Mouse (Mus musculus) stomach, embryonic 14.5 days (tissue): ENCODE results near the gene Ifitm10. TPM values are rescaled to one million over a fixed set of nuclear protein-coding genes. Genes with fewer than 3 reads are reported as not detected.

ENCODE experiments used
- ATAC-seq: fragments of 200-750 bp; cut with Nextera tagmentation; 2 replicates; pipeline ENCODE4 v1.8.0; 2017; ENCODE audit warnings: low read depth, moderate TSS enrichment; ENCODE audit not compliant: insufficient number of reproducible peaks, insufficient read depth, low FRiP score
- H3K27ac ChIP-seq: fragments of 300-500 bp; sonication (generic); 2 replicates; pipeline ENCODE4 v1.5.1; 2014; ENCODE audit warnings: mild to moderate bottlenecking, low read length, moderate library complexity, mixed read lengths
- H3K27me3 ChIP-seq: fragments of 300-500 bp; sonication (generic); 2 replicates; pipeline ENCODE4 v1.6.1; 2014; ENCODE audit warnings: low read length, control low read depth, mixed read lengths; ENCODE audit not compliant: control insufficient read depth, insufficient read depth
- H3K36me3 ChIP-seq: fragments of 300-500 bp; sonication (generic); 2 replicates; pipeline ENCODE4 v1.6.1; 2014; ENCODE audit warnings: mild to moderate bottlenecking, control low read depth, low read length, moderate library complexity, mixed read lengths; ENCODE audit not compliant: control insufficient read depth, insufficient read depth
- H3K4me1 ChIP-seq: fragments of 300-500 bp; sonication (generic); 2 replicates; pipeline ENCODE4 v1.6.1; 2014; ENCODE audit warnings: low read length, control low read depth, mixed read lengths; ENCODE audit not compliant: control insufficient read depth, insufficient read depth
- H3K4me2 ChIP-seq: fragments of 300-500 bp; sonication (generic); replicated peaks from 2 replicates; pipeline ENCODE4 v1.6.1; 2014; ENCODE audit warnings: low read depth, low read length, control low read depth
- H3K4me3 ChIP-seq: fragments of 300-500 bp; sonication (generic); 2 replicates; pipeline ENCODE4 v1.5.1; 2014; ENCODE audit warnings: low read depth, low read length, control low read depth
- H3K9ac ChIP-seq: fragments of 300-500 bp; sonication (generic); replicated peaks from 2 replicates; pipeline ENCODE4 v1.6.1; 2014; ENCODE audit warnings: low read depth, mild to moderate bottlenecking, control low read depth, low read length, moderate library complexity, mixed read lengths
- H3K9me3 ChIP-seq: fragments of 300-500 bp; sonication (generic); 2 replicates; pipeline ENCODE4 v1.6.1; 2016; ENCODE audit warnings: low read depth, low read length, control low read depth; ENCODE audit not compliant: control insufficient read depth
- WGBS: fragments of 180-500 bp; shearing (Covaris S2); extraction: QIAGEN DNeasy Blood & Tissue Kit; methylation state at CpG from one replicate; pipeline ENCODE4 v1.1.7; 2014; 5-methylcytosine and 5-hydroxymethylcytosine counted together
- polyA plus RNA-seq: library from polyadenylated mRNA; unstranded; fragments of >200 nt; fragmentation: Nextera tagmentation; extraction: Ambion mirVana; gene quantifications from 2 replicates; pipeline ENCODE4 v1.2.1, GENCODE M21; 2014

Ifitm10 gene
- polyA plus RNA-seq, 1 experiment from 2014 or later, result 2.5 TPM

DNA sequence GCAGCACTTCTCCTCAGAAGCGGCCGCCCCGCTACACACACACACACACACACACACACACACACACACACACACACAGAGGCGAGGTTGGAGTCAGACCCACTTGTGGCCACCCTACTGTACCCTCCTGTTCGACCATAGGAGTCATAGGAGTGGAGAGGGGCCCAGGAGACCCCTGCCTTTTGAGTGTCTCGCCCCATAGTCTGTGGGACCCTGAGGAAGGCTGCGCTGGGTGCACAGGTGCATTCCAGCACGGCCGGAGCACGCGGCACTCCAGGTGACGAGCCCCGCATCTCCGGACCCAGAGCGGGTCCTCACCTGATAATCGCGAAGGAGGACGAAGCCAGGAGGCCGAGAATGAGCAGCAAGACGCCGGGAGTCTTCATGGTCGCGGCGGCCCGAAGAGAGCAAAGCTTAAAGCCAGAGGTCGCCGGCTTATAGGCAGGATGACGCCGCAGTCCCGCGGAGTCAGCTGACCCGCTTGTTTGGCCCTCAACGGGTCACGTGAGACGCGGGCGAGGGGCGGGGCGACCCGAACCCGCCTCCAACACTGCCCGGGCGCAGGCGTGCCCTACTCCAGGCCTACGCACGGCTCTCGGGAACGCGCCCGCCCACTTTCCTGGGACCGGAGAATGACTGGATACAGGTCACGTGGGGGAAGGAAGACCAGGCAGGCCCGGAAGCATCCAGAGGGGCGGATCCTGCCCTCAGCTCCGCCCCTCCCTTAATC, 14.0 kb upstream of the Ifitm10 start, which contains the start of gene Ctsd:
Ctsd (minus strand) TSS at position 620 of the 730 bp plus-strand sequence.
- H3K4me2 ChIP-seq, result peak within 1 kb of the TSS; percentile 85
- peak within 1 kb of the TSS; percentile 76 for H3K27ac ChIP-seq
- H3K36me3 ChIP-seq, result peaks cover 27% of the 10 kb centered on the region
- WGBS, result under 1% methylated on average over 55 of the region's 55 CpGs
- no peaks in the 10 kb centered on the region for H3K27me3 ChIP-seq
- no peaks in the 10 kb centered on the region for H3K9me3 ChIP-seq
- H3K4me3 ChIP-seq, result peak within 1 kb of the TSS; percentile 64
- peaks cover 15% of the 10 kb centered on the region for H3K4me1 ChIP-seq
- H3K9ac ChIP-seq, result peak within 1 kb of the TSS; percentile 61
- peak; percentile 96 for ATAC-seq

DNA sequence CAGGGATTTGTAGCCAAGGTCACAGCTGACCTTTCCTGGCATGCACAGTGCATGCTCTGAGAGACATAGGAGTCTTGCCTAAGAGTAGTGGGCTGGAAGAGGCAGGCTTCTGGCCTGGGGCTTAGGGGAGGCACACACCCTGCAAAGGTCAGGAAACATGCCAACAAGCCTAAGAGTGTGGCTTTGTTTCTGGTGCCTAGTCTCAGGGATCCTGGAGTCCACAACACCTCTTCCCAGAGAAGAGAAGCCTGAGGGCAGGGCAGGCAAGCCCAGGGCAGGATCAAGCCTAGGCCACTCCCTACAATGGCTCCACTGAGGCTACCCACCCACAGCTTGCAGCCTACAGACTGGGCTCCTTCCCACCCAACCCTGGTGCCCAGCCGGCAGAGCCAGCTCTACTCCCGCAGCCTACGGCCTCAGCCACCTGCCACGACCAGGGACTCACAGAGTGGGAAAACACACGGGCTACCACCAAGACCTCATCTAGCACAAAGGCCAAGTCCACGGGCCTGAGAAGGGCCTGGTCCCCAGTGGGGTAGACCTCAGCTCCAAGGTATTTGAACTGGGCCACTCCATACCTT, 13.2 kb upstream of the Ifitm10 start:
- Histone ChIP-seq H3K36me3 (peaks cover 35% of the 10 kb centered on the region), H3K27ac (no peak overlapping the region), H3K9ac (peak overlapping the region; percentile 61), H3K4me3 (peak overlapping the region; percentile 64), H3K4me2 (peak overlapping the region; percentile 85), H3K4me1 (peaks cover 15% of the 10 kb centered on the region), H3K9me3 (no peaks in the 10 kb centered on the region), H3K27me3 (no peaks in the 10 kb centered on the region)
- ATAC-seq, result no peak
- 45% methylated on average over 6 of the region's 6 CpGs for WGBS

DNA sequence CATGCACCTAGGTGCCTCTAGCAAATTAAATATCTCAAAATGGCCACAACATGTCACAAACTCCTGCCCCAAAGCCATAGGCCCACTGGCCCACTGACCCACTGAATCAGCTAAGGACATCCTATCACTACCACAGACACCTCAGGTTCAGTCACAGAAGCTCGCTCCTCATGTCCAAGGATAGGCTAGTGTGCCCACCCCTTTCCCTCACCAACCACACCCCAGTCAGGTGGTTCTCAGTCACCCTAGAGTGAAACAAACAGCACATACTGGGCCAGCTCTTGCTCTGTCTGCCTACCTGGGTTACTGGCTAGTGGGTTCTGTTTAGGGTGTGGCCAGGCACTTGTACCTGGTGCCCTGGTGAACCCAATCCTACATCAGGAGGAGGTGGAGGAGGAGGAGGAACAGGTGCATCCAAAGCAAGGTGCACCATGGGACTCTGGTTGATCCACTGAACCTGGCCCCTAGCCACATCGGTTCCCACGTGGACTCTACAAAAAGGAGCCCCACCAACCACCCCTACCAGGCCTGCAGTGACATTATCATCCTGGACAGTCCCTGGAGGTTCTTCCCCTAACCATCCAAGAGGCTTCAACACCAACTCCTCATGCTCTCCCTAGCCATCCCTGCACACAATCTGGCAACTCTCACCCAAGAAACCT, 12.3 kb upstream of the Ifitm10 start:
- peak overlapping the region; percentile 64; the same call in 1 of the 2 replicates for H3K4me3 ChIP-seq
- peaks cover 15% of the 10 kb centered on the region for H3K4me1 ChIP-seq
- peaks cover 42% of the 10 kb centered on the region for H3K36me3 ChIP-seq
- no peaks in the 10 kb centered on the region for H3K27me3 ChIP-seq
- H3K9ac ChIP-seq, result no peak overlapping the region
- no peaks in the 10 kb centered on the region for H3K9me3 ChIP-seq
- H3K4me2 ChIP-seq, result peak overlapping the region; percentile 85
- no peak overlapping the region; the same call in 1 of the 2 replicates for H3K27ac ChIP-seq
- ATAC-seq, result no peak
- WGBS, result 95% methylated on average over 3 of the region's 3 CpGs

DNA sequence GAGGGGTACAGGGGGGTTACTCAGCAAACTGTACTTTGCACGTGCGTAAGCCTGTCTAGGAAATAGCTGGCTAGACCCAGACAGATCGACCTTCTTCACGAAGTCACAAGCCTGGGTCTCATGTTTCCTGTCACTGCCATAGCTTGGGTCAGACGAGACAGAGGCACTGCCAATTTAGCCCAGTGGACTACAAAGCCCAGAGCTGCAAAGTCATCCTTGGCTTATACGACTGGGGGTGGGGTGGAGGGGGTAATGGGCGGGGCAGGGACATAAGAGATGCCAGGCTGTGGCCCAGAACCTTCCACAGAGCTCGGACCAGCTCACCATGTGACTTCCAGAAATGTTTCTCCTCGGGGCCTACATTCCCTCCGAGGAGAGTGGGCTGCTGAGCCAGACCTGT, 10.8 kb upstream of the Ifitm10 start:
- H3K27ac ChIP-seq, result no peak overlapping the region
- no peaks in the 10 kb centered on the region for H3K27me3 ChIP-seq
- peaks cover 57% of the 10 kb centered on the region for H3K36me3 ChIP-seq
- peaks cover 15% of the 10 kb centered on the region for H3K4me1 ChIP-seq
- ATAC-seq, result no peak
- no peaks in the 10 kb centered on the region for H3K9me3 ChIP-seq
- no peak overlapping the region for H3K4me3 ChIP-seq
- no peak overlapping the region for H3K4me2 ChIP-seq
- WGBS, result 77% methylated on average over 10 of the region's 10 CpGs
- no peak overlapping the region for H3K9ac ChIP-seq

DNA sequence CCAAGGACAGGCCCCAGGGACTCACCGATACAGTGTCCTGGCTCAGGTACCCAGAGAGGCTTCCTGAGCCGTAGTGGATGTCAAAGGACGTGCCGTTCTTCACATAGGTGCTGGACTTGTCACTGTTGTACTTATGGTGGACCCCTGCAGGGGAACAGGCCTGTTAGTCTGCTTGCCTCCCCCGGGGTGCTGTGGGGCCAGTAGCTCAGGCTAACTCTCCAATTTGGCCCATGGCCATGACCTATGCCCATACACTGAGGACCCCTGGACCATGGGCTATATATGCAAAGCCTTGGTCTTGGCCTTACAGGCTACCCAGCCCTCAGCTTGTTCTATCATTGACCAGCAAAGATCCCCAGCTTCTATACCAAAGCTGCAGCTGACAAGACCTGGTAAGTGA, 9.0 kb upstream of the Ifitm10 start, which contains the start of gene Gm49369:
Gm49369 (minus strand) TSS at position 101 of the 400 bp plus-strand sequence.
- no peak within 1 kb of the TSS for H3K9ac ChIP-seq
- peaks cover 15% of the 10 kb centered on the region for H3K4me1 ChIP-seq
- ATAC-seq, result no peak
- no peak within 1 kb of the TSS for H3K4me2 ChIP-seq
- no peak within 1 kb of the TSS for H3K4me3 ChIP-seq
- WGBS, result 97% methylated on average over 5 of the region's 5 CpGs
- H3K27me3 ChIP-seq, result no peaks in the 10 kb centered on the region
- no peaks in the 10 kb centered on the region for H3K9me3 ChIP-seq
- H3K36me3 ChIP-seq, result peaks cover 74% of the 10 kb centered on the region
- no peak within 1 kb of the TSS for H3K27ac ChIP-seq

DNA sequence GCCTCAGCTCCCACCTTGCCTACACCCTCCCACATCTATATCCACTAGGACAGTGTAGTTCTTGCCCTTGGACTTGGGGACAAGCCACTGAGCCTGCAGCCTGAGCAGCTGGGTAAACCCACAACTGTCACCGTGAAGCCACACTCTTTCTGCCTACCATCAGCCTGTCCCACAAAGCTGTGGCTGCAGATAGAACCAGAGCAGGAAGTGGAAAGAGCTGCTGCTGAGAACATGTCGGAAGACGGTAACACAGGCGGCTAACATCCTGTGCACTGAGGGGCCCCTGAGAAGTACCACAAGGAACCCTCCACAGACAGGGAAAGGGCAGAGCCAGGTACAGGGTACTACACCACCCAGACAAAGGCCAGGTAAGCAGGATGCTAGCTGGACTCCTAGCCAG, 7.6 kb upstream of the Ifitm10 start:
- H3K9ac ChIP-seq, result no peak overlapping the region
- H3K4me1 ChIP-seq, result peaks cover 5% of the 10 kb centered on the region; the same call in 1 of the 2 replicates
- H3K9me3 ChIP-seq, result no peaks in the 10 kb centered on the region
- ATAC-seq, result no peak
- no peak overlapping the region for H3K4me2 ChIP-seq
- H3K27me3 ChIP-seq, result no peaks in the 10 kb centered on the region
- H3K27ac ChIP-seq, result no peak overlapping the region
- no peak overlapping the region for H3K4me3 ChIP-seq
- H3K36me3 ChIP-seq, result peaks cover 87% of the 10 kb centered on the region
- WGBS, result 91% methylated on average over 4 of the region's 4 CpGs

DNA sequence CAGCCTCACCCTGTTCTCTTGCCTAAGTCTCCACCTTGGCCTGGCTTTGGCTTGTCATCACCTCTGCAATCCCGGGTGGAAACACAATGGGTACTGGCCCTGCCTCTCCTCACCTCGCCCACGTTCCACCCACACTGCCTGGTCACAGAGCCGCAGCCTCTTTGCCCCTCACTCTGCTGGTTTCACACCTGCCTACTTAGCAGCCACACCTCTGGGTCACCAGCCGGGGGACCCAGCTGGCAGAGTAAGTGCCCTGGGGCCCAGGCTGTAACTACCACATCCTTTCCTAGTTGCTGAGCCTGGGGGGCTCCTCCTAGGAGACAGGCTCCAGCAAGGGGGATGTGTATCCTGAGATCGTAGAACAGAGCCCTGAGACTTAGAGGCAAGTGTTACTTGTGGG, 5.6 kb upstream of the Ifitm10 start:
- no peaks in the 10 kb centered on the region for H3K4me1 ChIP-seq
- H3K27ac ChIP-seq, result no peak overlapping the region
- no peak for ATAC-seq
- 70% methylated on average over 6 of the region's 6 CpGs for WGBS
- H3K4me3 ChIP-seq, result no peak overlapping the region
- H3K36me3 ChIP-seq, result peaks cover 79% of the 10 kb centered on the region
- no peaks in the 10 kb centered on the region for H3K9me3 ChIP-seq
- H3K9ac ChIP-seq, result no peak overlapping the region
- H3K4me2 ChIP-seq, result no peak overlapping the region
- no peaks in the 10 kb centered on the region for H3K27me3 ChIP-seq

DNA sequence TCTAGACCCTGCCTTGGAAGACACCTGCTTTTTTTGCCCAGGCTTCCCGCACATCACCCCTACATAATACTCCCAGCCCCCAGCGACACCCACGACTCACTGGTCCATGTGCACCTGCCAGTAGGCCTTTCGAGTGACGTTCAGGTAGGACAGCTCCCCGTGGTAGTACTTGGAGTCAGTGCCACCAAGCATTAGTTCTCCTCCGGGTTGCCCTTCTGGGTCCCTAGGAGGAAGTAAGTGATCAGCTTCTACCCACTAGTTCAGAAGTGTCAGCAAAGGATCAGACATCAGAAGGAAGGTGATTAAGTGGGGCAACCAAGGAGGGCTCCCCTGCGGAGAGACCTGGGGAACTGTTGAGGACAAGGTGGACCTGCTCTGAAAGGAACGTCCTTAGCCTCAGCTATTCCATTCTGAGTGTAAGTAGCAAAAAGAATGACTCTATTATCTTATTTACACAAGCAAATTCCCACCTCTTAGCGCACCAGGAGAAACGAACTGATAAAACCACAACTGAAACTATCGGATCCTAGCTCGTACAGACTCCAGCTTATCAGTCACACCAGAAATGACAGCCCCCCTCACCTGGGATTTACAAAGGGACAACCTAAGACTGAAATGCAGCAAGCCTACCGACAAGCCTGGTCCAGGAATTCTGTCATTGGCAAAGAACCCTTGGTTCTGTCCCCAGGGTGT, 3.8 kb upstream of the Ifitm10 start:
- WGBS, result 79% methylated on average over 14 of the region's 14 CpGs
- no peak overlapping the region for H3K27ac ChIP-seq

More for the DNA sequence above, 3.8 kb upstream of the Ifitm10 start:
- Histone ChIP-seq H3K4me1 (no peaks in the 10 kb centered on the region), H3K36me3 (peaks cover 61% of the 10 kb centered on the region), H3K4me2 (no peak overlapping the region), H3K9ac (no peak overlapping the region), H3K9me3 (no peaks in the 10 kb centered on the region), H3K4me3 (no peak overlapping the region), H3K27me3 (peaks cover 6% of the 10 kb centered on the region)
- peak; percentile 16; the same call in 1 of the 2 replicates for ATAC-seq
